Mouse (Mus musculus) stomach, embryonic 16.5 days (tissue): ENCODE results near the gene Slu7. TPM values are rescaled to one million over a fixed set of nuclear protein-coding genes. Genes with fewer than 3 reads are reported as not detected.

Experiments used
- ATAC-seq: fragments of 200-750 bp; cut with Nextera tagmentation; 2 replicates; pipeline ENCODE4 v1.8.0; 2017; ENCODE audit warnings: moderate number of reproducible peaks, moderate TSS enrichment; ENCODE audit not compliant: insufficient read depth, low FRiP score
- H3K27ac ChIP-seq: fragments of 300-500 bp; sonication (generic); 2 replicates; pipeline ENCODE4 v1.5.1; 2014; ENCODE audit warnings: low read length
- H3K27me3 ChIP-seq: fragments of 300-500 bp; sonication (generic); 2 replicates; pipeline ENCODE4 v1.6.1; 2014; ENCODE audit warnings: low read length, control low read depth, mixed read lengths; ENCODE audit not compliant: control insufficient read depth, insufficient read depth
- H3K36me3 ChIP-seq: fragments of 300-500 bp; sonication (generic); 2 replicates; pipeline ENCODE4 v1.6.1; 2014; ENCODE audit warnings: low read length; ENCODE audit not compliant: control insufficient read depth, insufficient read depth
- H3K4me1 ChIP-seq: fragments of 300-500 bp; sonication (generic); 2 replicates; pipeline ENCODE4 v1.6.1; 2014; ENCODE audit warnings: low read length, control low read depth, mixed read lengths; ENCODE audit not compliant: control insufficient read depth, insufficient read depth
- H3K4me2 ChIP-seq: fragments of 300-500 bp; sonication (generic); 2 replicates; pipeline ENCODE4 v1.6.1; 2014; ENCODE audit warnings: low read depth, low read length, mixed read lengths
- H3K4me3 ChIP-seq: fragments of 300-500 bp; sonication (generic); replicated peaks from 2 replicates; pipeline ENCODE4 v1.5.1; 2014; ENCODE audit warnings: mild to moderate bottlenecking, low read length
- H3K9ac ChIP-seq: fragments of 300-500 bp; sonication (generic); 2 replicates; pipeline ENCODE4 v1.6.1; 2014; ENCODE audit warnings: low read length
- H3K9me3 ChIP-seq: fragments of 300-500 bp; sonication (generic); replicated peaks from 2 replicates; pipeline ENCODE4 v1.6.1; 2016; ENCODE audit warnings: low read length, control low read depth; ENCODE audit not compliant: control insufficient read depth
- WGBS: fragments of 180-500 bp; shearing (Covaris S2); extraction: QIAGEN DNeasy Blood & Tissue Kit; methylation state at CpG from one replicate; pipeline ENCODE4 v1.1.7; 2014; 5-methylcytosine and 5-hydroxymethylcytosine counted together
- polyA plus RNA-seq: library from polyadenylated mRNA; unstranded; fragments of >200 nt; fragmentation: Nextera tagmentation; extraction: Ambion mirVana; gene quantifications from 2 replicates; pipeline ENCODE4 v1.2.1, GENCODE M21; 2015

Slu7 gene
- polyA plus RNA-seq, 1 experiment from 2014 or later = 47.0 TPM

DNA sequence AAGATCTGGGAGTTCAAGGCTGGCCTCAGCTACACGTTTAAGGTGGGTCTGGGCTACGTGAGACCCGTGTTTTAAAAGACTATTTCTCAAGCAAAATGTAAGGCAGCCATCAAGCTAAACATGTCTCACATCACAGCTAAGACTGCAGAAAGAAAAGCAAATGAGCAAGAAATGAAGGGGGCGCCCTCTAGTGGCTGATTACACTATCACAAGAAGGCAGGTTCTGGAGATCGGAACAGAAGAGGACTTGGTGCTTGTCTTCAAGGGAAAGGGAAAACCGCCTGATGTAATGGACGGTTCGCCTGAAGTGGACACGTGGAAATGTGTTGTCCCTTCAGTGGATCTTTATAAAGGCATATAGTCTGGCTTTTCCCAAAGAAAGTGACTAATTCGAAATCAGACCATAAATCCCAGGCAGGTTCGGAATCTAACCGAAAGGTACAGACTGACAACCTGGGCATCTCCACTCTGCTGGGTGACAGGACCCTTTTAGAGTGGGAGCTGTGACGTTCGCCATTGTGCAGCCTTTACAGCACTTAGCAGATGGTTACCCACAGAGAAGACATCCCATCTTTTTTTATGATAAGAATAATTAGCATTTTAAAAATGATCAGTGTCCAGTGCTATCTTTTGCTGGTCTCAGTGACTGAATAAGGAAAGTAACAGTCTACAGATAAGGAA lies 20.6 kb upstream of the Slu7 start:
- Histone ChIP-seq H3K9me3 (no peaks in the 10 kb centered on the region), H3K27me3 (no peaks in the 10 kb centered on the region), H3K4me3 (no peak overlapping the region), H3K4me1 (no peaks in the 10 kb centered on the region), H3K9ac (no peak overlapping the region), H3K4me2 (no peak overlapping the region), H3K27ac (no peak overlapping the region), H3K36me3 (no peaks in the 10 kb centered on the region)
- no peak for ATAC-seq
- WGBS = 24% methylated on average over 14 of the region's 14 CpGs

DNA sequence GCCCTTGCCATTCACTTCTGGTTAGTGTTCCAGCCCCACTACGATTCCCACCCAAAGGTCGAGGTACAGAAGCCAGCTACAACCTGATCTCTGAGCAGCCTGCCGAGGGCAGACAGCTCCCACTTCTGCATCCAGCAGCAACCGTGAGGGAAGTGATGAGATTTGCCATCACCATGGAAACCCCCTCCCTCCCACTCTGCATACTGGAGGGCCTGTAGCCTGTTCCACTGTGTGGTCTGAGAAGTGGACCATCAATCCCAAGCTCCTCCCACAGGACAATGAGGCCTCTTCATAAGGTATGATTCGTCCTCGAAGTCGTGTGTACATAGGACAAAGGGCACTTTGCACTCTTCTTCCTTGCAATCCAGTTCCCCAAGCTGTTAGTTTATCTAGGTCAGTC lies 16.3 kb upstream of the Slu7 start:
- WGBS = 52% methylated on average over 7 of the region's 7 CpGs
- Histone ChIP-seq H3K4me2 (no peak overlapping the region), H3K9me3 (no peaks in the 10 kb centered on the region), H3K27me3 (no peaks in the 10 kb centered on the region), H3K36me3 (0 out of 2 replicates have a peak, but pooled peaks cover 4% of the 10 kb centered on the region), H3K9ac (no peak overlapping the region), H3K4me1 (no peaks in the 10 kb centered on the region), H3K27ac (no peak overlapping the region), H3K4me3 (no peak overlapping the region)
- no peak; the same call in 1 of the 2 replicates for ATAC-seq

DNA sequence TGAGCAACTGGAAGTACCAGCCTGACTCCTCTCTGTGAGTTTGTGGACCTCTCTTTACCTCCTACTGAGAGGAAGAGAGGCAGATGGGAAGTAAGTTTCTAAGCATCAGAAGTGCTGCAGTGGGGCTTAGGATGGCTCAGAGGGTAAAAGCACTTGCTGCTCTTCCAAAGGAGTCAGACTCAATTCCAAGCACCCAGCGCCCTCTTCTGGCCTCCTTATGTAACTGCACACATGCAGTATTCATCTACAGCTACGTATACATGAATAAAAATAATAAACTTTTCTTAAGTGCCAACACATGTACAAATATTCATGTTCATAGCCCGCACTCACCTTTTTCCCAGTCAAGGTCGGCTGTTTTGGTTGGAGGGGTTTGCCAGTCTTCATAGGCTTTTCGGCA lies 9.2 kb upstream of the Slu7 start:
- Histone ChIP-seq H3K4me2 (no peak overlapping the region), H3K27ac (no peak overlapping the region), H3K9me3 (no peaks in the 10 kb centered on the region), H3K4me3 (no peak overlapping the region), H3K4me1 (peaks cover 9% of the 10 kb centered on the region; the same call in 1 of the 2 replicates), H3K27me3 (no peaks in the 10 kb centered on the region), H3K36me3 (peaks cover 4% of the 10 kb centered on the region; the same call in 1 of the 2 replicates), H3K9ac (no peak overlapping the region)
- WGBS = 77% methylated on average over 5 of the region's 5 CpGs
- no peak for ATAC-seq

DNA sequence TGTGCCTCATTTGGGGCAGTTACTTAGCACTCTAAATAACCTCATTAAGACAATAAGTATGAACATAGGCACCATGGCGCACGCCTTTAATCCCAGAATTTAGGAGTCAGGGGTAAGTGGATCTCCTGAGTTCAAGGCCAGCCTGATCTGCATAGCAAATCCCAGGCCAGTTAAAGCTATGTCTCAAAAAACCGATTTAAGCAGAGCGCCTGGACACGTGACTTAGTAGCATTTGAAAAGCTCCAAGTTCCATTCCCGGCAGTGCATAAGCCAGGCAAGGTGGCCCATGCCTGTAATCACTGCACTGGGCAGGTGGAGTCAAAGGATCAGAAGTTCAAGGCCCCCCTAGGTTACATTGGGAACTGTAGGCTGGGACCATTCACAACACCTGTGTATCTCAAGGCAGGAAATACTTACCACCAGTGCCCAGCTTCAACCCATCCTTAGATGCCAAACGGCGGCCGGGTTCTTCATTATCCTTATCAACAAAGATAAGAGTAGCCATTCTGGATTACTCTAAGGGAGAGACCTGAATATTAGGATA lies 8.3 kb upstream of the Slu7 start:
- Histone ChIP-seq H3K4me1 (peaks cover 9% of the 10 kb centered on the region; the same call in 1 of the 2 replicates), H3K27me3 (no peaks in the 10 kb centered on the region), H3K36me3 (peaks cover 4% of the 10 kb centered on the region; the same call in 1 of the 2 replicates), H3K4me2 (peak overlapping the region; percentile 53; the same call in 1 of the 2 replicates), H3K9me3 (no peaks in the 10 kb centered on the region), H3K27ac (no peak overlapping the region), H3K9ac (peak overlapping the region; percentile 78; the same call in 1 of the 2 replicates), H3K4me3 (peak overlapping the region; percentile 65; the same call in 1 of the 2 replicates)
- 77% methylated on average over 9 of the region's 9 CpGs for WGBS
- no peak for ATAC-seq

DNA sequence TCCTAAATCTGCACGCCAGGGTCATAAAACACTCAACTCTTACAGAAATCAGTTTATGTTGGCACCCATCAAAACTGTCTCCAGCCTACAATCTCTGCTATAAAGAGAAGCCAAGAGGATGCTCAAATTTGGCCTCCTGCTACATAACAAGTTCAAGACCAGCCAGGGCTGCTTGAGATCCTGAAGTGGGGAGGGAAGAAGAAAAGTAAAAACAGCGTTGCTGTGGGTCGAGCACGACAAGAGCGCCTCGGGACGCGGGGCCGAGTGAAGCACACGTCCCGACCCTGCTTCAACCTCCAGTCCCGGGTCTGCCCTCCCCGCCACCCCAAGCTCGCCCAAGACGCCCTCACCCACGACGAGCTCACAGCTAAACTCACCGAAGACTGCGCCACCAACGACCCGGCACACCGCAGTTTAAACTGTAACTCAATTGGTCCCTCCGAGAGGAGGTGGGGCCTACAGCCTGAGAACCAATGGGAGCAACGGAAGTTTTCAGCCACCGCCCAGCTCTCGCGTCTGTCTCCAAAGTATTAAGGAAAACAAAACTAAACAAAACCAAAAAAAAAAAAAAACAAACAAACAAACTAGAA lies 7.6 kb upstream of the Slu7 start, which contains the start of gene Pttg1:
Pttg1 (minus strand) TSS at position 428 of the 590 bp plus-strand sequence.
- Histone ChIP-seq H3K4me2 (peak within 1 kb of the TSS; percentile 53), H3K4me1 (peaks cover 9% of the 10 kb centered on the region; the same call in 1 of the 2 replicates), H3K9me3 (no peaks in the 10 kb centered on the region), H3K27ac (peak within 1 kb of the TSS; percentile 59; the same call in 1 of the 2 replicates), H3K9ac (peak within 1 kb of the TSS; percentile 78), H3K4me3 (peak within 1 kb of the TSS; percentile 65), H3K27me3 (no peaks in the 10 kb centered on the region), H3K36me3 (peaks cover 1% of the 10 kb centered on the region; the same call in 1 of the 2 replicates)
- WGBS = 4% methylated on average over 27 of the region's 27 CpGs
- ATAC-seq = peak; percentile 93

DNA sequence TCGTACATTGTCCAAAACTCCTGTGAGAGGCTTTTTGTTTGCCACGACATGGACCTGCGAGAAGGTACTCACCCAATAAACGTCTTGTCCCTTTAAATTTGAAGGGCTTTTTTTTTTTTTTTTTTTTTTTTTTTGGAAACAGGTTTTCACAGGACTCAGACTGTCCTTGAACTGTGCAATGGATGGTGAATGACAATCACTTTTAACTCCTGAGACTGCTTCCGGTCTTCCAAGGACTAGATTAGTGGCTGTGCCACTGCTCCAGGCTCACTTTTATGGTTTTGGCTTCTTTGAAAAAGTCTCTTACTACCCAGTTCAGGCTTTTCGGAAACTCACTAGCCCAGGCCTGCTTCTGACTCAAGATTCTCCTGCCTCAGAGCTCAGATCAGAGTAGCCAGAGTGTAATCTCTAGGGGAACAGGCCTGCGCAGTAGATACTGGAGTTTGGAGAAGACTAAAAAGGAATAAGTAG lies 7.1 kb upstream of the Slu7 start:
- Histone ChIP-seq H3K9me3 (no peaks in the 10 kb centered on the region), H3K4me3 (peak overlapping the region; percentile 65), H3K36me3 (no peaks in the 10 kb centered on the region; the same call in 1 of the 2 replicates), H3K27me3 (no peaks in the 10 kb centered on the region), H3K4me2 (peak overlapping the region; percentile 53), H3K9ac (peak overlapping the region; percentile 53), H3K4me1 (peaks cover 9% of the 10 kb centered on the region; the same call in 1 of the 2 replicates), H3K27ac (peak overlapping the region; percentile 59; the same call in 1 of the 2 replicates)
- 19% methylated on average over 7 of the region's 7 CpGs for WGBS
- ATAC-seq = peak; percentile 51; the same call in 1 of the 2 replicates

DNA sequence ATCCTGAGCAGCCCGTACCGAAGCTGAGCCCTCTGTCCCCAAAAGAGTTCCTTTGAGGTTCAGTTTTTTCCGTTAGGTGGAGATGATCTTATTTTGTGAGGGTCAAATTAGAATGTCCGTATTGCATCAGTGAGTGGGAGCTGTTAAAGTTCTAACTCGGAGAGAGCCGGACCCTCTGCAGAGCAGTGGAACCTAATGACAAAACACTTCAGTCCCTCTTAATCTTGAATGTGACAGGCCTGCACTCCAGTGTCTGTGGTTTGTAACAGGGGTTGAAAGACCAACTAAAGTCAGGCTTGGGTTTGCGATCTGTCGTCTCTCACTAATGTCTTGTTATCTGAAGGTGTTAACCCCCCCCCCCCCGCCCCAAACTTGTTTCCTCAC lies 472 bp downstream of the Slu7 start:
- H3K27me3 ChIP-seq = no peaks in the 10 kb centered on the region
- peak overlapping the region; percentile 94 for H3K4me3 ChIP-seq
- H3K27ac ChIP-seq = peak overlapping the region; percentile 42; the same call in 1 of the 2 replicates
- peak overlapping the region; percentile 85 for H3K9ac ChIP-seq
- peaks cover 5% of the 10 kb centered on the region for H3K4me1 ChIP-seq
- WGBS = 3% methylated on average over 9 of the region's 9 CpGs
- no peaks in the 10 kb centered on the region; the same call in 1 of the 2 replicates for H3K36me3 ChIP-seq
- H3K4me2 ChIP-seq = peak overlapping the region; percentile 94
- no peaks in the 10 kb centered on the region for H3K9me3 ChIP-seq
- no peak for ATAC-seq

DNA sequence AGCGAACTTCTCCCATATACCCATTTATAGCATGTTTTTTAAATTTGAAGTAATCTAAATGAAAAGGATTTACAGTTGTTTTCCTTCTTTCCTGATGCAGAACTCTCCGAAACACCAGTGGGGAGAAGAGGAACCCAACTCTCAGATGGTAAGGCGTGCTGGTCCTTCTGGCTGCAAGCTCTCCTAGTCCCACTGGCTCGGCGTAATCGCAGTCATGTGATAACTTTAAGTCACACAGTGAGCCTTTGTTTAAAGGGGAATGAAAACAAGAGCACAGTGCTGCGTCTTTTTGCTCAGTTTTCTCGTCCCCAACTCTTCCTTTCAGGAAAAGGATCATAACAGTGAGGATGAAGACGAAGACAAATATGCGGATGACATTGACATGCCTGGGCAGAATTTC lies 7.6 kb downstream of the Slu7 start:
- Histone ChIP-seq H3K36me3 (peaks cover 36% of the 10 kb centered on the region), H3K9me3 (no peaks in the 10 kb centered on the region), H3K9ac (no peak overlapping the region), H3K27me3 (no peaks in the 10 kb centered on the region), H3K4me2 (no peak overlapping the region), H3K27ac (no peak overlapping the region), H3K4me3 (no peak overlapping the region), H3K4me1 (no peaks in the 10 kb centered on the region)
- 92% methylated on average over 10 of the region's 10 CpGs for WGBS
- no peak for ATAC-seq

DNA sequence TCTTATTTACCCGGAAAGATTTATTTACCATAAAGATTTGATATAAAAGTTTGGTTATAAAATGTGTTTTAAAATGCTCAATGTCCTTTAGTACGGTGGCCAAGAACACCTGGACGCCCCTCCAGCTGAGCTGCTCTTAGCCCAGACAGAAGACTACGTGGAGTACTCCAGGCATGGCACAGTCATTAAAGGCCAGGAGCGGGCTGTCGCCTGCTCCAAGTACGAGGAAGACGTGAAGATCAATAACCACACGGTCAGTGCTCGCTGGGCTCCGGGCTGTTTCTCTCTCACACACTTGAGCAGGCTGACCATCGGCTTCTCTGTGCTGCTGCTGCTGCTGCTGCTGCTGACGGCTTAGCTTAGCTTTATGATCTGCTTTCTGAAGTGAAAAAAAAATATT lies 9.6 kb downstream of the Slu7 start:
- Histone ChIP-seq H3K9ac (no peak overlapping the region), H3K4me2 (no peak overlapping the region), H3K27me3 (no peaks in the 10 kb centered on the region), H3K4me1 (no peaks in the 10 kb centered on the region), H3K9me3 (no peaks in the 10 kb centered on the region), H3K27ac (no peak overlapping the region), H3K36me3 (peaks cover 46% of the 10 kb centered on the region), H3K4me3 (no peak overlapping the region)
- WGBS = 90% methylated on average over 13 of the region's 13 CpGs
- ATAC-seq = no peak
